Mouse (Mus musculus): Measurements from ENCODE around the gene Slamf1. TPM values are rescaled to one million over a fixed set of nuclear protein-coding genes. Genes with fewer than 3 reads are reported as not detected.

Slamf1 gene
- polyA plus RNA-seq (2012; ENCODE audit: low replicate concordance): 1.3 and 5.6 TPM in 2 replicates

DNA sequence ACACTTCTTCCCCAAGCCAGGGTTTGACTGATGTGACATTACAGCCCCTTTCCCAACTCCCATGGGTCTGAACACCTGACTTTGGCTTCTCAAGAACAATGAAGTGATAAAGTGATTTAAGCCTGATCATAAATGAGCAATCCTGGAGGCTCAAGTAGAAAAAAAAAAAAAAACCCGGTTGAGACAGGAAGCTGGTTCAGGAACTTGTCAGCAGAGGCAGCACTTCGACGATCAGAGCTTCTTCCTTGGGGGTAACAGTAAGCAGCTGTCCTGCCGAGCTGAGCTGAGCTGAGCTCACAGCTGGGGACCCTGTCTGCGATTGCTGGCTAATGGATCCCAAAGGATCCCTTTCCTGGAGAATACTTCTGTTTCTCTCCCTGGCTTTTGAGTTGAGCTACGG lies at the start of gene Slamf1:
Gene Slamf1, plus strand, starts transcription at position 230 of the 400 bp plus-strand sequence.

DNA sequence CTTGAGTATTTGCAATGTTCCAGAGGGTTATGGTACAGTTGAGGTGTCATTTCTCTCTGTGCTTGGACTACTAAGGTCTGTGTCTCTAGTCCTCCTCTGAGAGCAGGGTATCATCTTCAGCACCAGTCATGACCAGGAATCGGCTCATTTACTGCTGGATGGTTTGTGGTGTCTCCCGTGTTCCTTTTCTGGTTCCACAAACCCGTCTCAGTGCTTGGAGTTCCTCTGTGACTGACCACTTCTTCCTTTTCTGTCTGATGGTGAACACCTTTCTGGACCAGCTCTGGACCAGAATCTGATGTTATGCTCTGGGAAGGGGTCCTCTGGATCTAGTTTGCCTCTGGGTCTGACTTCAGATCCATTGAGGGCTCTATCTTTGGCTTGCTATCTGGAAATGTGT lies 72.6 kb downstream of the Slamf1 start, which contains the start of gene Cd84:
Gene Cd84, plus strand, starts transcription at position 210 of the 400 bp plus-strand sequence.

Other genes starting within 250 kb of the Slamf1 start
- 0.36 and 1.6 TPM in 2 replicates for gene Itln1, start 231.8 kb upstream of the Slamf1 start, polyA plus RNA-seq (2012; ENCODE audit: low replicate concordance)
- gene Cd244a, start 207.9 kb upstream of the Slamf1 start, polyA plus RNA-seq (2012; ENCODE audit: low replicate concordance): 1.1 and 1.5 TPM in 2 replicates
- 10.9 and 18.3 TPM in 2 replicates for gene Ly9, start 159.7 kb upstream of the Slamf1 start, polyA plus RNA-seq (2012; ENCODE audit: low replicate concordance)
- 5.1 and 5.5 TPM in 2 replicates for gene Slamf7, start 114.1 kb upstream of the Slamf1 start, polyA plus RNA-seq (2012; ENCODE audit: low replicate concordance)
- 9.6 and 15.3 TPM in 2 replicates for gene Cd48, start 85.1 kb upstream of the Slamf1 start, polyA plus RNA-seq (2012; ENCODE audit: low replicate concordance)
- gene Cd84, start 72.6 kb downstream of the Slamf1 start, polyA plus RNA-seq (2012; ENCODE audit: low replicate concordance): 4.4 and 12.5 TPM in 2 replicates
- gene Gm10521, start 128.5 kb downstream of the Slamf1 start, polyA plus RNA-seq (2012; ENCODE audit: low replicate concordance): 0.46 and 1.7 TPM in 2 replicates
- 11.1 and 13.6 TPM in 2 replicates for gene Slamf6, start 150.4 kb downstream of the Slamf1 start, polyA plus RNA-seq (2012; ENCODE audit: low replicate concordance)

All from hematopoietic multipotent progenitor cell, adult 10-12 weeks (in vitro differentiated cells).